Mouse (Mus musculus) C2C12 (cell line): ENCODE data around the gene Dennd4a. TPM values are rescaled to one million over a fixed set of nuclear protein-coding genes. Genes with fewer than 3 reads are reported as not detected.

Experiments
- H3K27me3 ChIP-seq: one replicate; pipeline ENCODE4 v1.6.1; 2011; ENCODE audit not compliant: control insufficient read depth, insufficient read depth, insufficient read length
- H3K36me3 ChIP-seq: one replicate; pipeline ENCODE4 v1.6.1; 2011; ENCODE audit not compliant: control insufficient read depth, insufficient read depth
- H3K4me3 ChIP-seq: one replicate; pipeline ENCODE4 v1.5.1; 2011; ENCODE audit warnings: mild to moderate bottlenecking, control low read depth; ENCODE audit not compliant: poor library complexity, insufficient read depth, severe bottlenecking
- H3K79me2 ChIP-seq: one replicate; pipeline ENCODE4 v1.6.1; 2011; ENCODE audit not compliant: control insufficient read depth, insufficient read depth
- H3K79me3 ChIP-seq: one replicate; pipeline ENCODE4 v1.6.1; 2011; ENCODE audit warnings: low read depth, control low read depth
- H3ac ChIP-seq: one replicate; pipeline ENCODE3; 2011; ENCODE audit warnings: low read depth; ENCODE audit not compliant: control insufficient read depth, insufficient read length
- CEBPB ChIP-seq: IDR thresholded peaks from one replicate; pipeline ENCODE4 v1.6.1; 2011; ENCODE audit warnings: low read depth, mild to moderate bottlenecking, control low read depth, moderate library complexity
- CTCF ChIP-seq: IDR thresholded peaks from one replicate; pipeline ENCODE4 v1.5.1; 2011; ENCODE audit not compliant: control insufficient read depth, insufficient read depth, insufficient read length
- FOSL1 ChIP-seq: IDR thresholded peaks from one replicate; pipeline ENCODE4 v1.8.0; 2011; ENCODE audit warnings: mild to moderate bottlenecking, low read length; ENCODE audit not compliant: poor library complexity, insufficient read depth, severe bottlenecking
- MAX ChIP-seq: IDR thresholded peaks from one replicate; pipeline ENCODE4 v1.6.1; 2011; ENCODE audit warnings: mild to moderate bottlenecking, control low read depth
- MYOD1 ChIP-seq: IDR thresholded peaks from one replicate; pipeline ENCODE4 v1.6.1; 2011; ENCODE audit warnings: low read depth; ENCODE audit not compliant: control insufficient read depth, insufficient read length
- MYOG ChIP-seq: IDR thresholded peaks from one replicate; pipeline ENCODE4 v1.6.1; 2011; ENCODE audit not compliant: control insufficient read depth, insufficient read length; ENCODE audit errors: extremely low read depth
- USF1 ChIP-seq: IDR thresholded peaks from one replicate; pipeline ENCODE4 v1.6.1; 2011; ENCODE audit warnings: low read depth, mild to moderate bottlenecking, control low read depth, moderate library complexity
- polyA plus RNA-seq: library from polyadenylated mRNA; unstranded; fragments of >200 nt; fragmentation: generic; extraction: Trizol; gene quantifications from one replicate; pipeline ENCODE4 v1.2.1, GENCODE M21; 2012; ENCODE audit warnings: missing spikeins

The Dennd4a gene
- polyA plus RNA-seq, 1 experiment, result 1.3 TPM

DNA sequence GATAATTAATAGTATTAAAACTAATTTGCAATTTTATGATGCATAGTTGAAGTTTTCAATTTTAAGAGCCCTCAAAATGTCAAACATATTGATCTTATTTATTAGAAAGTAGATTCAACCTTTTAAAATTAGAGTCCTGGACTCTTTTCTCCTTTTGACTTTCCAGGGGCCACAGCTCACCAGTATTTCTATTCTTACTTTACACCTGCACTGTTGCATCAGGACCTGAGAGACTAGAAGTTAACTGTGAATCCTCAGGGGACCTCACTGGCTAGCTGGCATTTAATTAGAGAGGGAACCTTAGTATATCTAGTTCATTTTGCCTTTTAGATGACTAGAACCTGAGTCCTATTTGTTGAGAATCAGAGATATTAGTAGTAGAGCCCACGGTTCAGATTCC, 38.4 kb downstream of the Dennd4a start:
- Histone ChIP-seq H3K4me3 (no peak overlapping the region), H3K27me3 (no peaks in the 10 kb centered on the region)

DNA sequence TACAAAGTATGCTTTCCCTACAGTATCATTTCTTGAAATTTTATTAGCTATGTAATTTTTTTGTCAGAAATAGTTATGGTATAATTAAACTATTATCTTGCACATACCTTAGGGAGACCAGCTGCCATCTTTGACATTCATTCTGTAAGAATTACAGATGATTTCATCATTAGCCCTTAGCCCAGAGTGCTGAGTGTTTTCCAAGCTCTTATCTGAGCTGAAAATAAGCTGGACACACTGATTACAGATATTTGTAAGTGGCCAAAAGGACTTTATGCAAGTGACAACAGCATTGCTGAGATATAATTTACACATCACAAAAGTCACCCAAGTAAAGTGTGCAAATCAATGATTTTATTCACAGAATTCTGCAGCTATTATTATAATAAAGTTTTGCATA, 48.9 kb downstream of the Dennd4a start:
- Histone ChIP-seq H3K79me2 (no peaks in the 10 kb centered on the region), H3K79me3 (no peaks in the 10 kb centered on the region), H3K27me3 (no peaks in the 10 kb centered on the region), H3ac (no peak overlapping the region), H3K4me3 (no peak overlapping the region), H3K36me3 (no peaks in the 10 kb centered on the region)
- no peak for TF ChIP-seq MYOG
- TF ChIP-seq MAX, result no peak
- no peak for TF ChIP-seq USF1
- no peak for TF ChIP-seq CEBPB
- no peak for TF ChIP-seq MYOD1
- no peak for TF ChIP-seq FOSL1
- TF ChIP-seq CTCF, result no peak

More for the DNA sequence above, 38.4 kb downstream of the Dennd4a start:
- Histone ChIP-seq H3ac (no peak overlapping the region), H3K79me3 (no peaks in the 10 kb centered on the region), H3K36me3 (no peaks in the 10 kb centered on the region), H3K79me2 (no peaks in the 10 kb centered on the region)
- no peak for TF ChIP-seq MAX
- no peak for TF ChIP-seq MYOD1
- TF ChIP-seq CTCF, result no peak
- no peak for TF ChIP-seq MYOG
- TF ChIP-seq FOSL1, result no peak
- no peak for TF ChIP-seq CEBPB
- no peak for TF ChIP-seq USF1

- Histone ChIP-seq H3K27me3 (no peaks in the 10 kb centered on the region), H3K36me3 (no peaks in the 10 kb centered on the region), H3K79me3 (no peaks in the 10 kb centered on the region), H3ac (no peak overlapping the region), H3K79me2 (no peaks in the 10 kb centered on the region), H3K4me3 (no peak overlapping the region)
- TF ChIP-seq MYOG, result no peak
- no peak for TF ChIP-seq CTCF
- no peak for TF ChIP-seq USF1
- TF ChIP-seq FOSL1, result no peak
- TF ChIP-seq MYOD1, result no peak
- TF ChIP-seq MAX, result no peak
- no peak for TF ChIP-seq CEBPB
These were observed 51.5 kb downstream of the Dennd4a start for GRCm38 (mm10) chr9:64862687-64863086.

- TF ChIP-seq CEBPB (no peak), USF1 (no peak), MYOG (no peak), MYOD1 (no peak), FOSL1 (no peak), CTCF (no peak)
- H3K79me3 ChIP-seq, result no peaks in the 10 kb centered on the region
- no peaks in the 10 kb centered on the region for H3K27me3 ChIP-seq
- H3K36me3 ChIP-seq, result no peaks in the 10 kb centered on the region
- no peak overlapping the region for H3K4me3 ChIP-seq
- no peak overlapping the region for H3ac ChIP-seq
- H3K79me2 ChIP-seq, result no peaks in the 10 kb centered on the region
These were observed 74.9 kb downstream of the Dennd4a start for GRCm38 (mm10) chr9:64886008-64886407.

DNA sequence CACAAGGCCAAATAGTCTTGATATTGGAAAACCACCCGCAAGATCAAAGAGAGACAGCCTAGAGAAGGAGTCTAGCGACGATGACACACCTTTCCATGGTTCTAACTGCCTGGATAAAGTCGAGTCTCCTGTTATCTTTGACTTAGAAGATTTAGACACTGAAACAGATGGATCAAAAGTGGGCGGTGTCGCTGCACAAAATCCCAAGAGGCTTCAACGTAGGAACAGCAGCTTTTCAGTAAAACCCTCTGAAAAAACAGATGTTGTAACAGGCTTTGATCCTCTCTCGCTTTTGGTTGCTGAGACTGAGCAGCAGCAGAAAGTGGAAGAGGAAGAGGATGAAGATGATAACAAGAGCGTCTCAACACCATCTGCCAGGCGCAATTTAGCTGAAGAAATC, 85.5 kb downstream of the Dennd4a start:
- Histone ChIP-seq H3K79me3 (no peaks in the 10 kb centered on the region), H3K4me3 (no peak overlapping the region), H3K79me2 (no peaks in the 10 kb centered on the region), H3K27me3 (no peaks in the 10 kb centered on the region), H3ac (no peak overlapping the region), H3K36me3 (no peaks in the 10 kb centered on the region)
- TF ChIP-seq MYOD1 (no peak), CTCF (no peak), MYOG (no peak), USF1 (no peak)

DNA sequence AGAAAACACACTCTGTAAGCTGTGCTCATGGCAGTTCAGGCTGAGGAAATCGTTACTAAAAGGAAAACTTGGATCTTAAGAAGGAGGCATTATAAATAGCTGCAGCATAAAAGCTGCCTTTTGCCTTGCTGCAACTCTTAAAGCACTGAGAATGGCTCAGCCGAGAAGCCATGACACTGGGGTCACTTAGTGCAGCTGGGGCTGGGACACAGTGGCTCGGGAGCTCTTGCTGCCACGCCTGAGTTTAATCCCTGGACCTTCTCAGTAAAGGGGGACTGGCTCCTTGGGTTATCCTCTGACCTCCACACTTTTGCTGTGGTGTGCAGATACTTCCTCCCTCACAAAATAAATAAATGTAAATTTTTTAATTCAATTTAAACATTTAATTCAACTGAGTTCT, 91.7 kb downstream of the Dennd4a start:
- Histone ChIP-seq H3K36me3 (no peaks in the 10 kb centered on the region), H3K4me3 (no peak overlapping the region), H3K27me3 (no peaks in the 10 kb centered on the region), H3ac (no peak overlapping the region), H3K79me3 (no peaks in the 10 kb centered on the region), H3K79me2 (no peaks in the 10 kb centered on the region)
- no peak for TF ChIP-seq CEBPB
- TF ChIP-seq MYOD1, result no peak
- TF ChIP-seq USF1, result no peak
